Mouse (Mus musculus) thymus, postnatal 25 days (tissue): ENCODE data around the gene Rap1gap.

ENCODE experiments used
- DNase-seq: peaks from one replicate; pipeline ENCODE4 v3.0.0; 2022

Gene Rap1gap

DNA sequence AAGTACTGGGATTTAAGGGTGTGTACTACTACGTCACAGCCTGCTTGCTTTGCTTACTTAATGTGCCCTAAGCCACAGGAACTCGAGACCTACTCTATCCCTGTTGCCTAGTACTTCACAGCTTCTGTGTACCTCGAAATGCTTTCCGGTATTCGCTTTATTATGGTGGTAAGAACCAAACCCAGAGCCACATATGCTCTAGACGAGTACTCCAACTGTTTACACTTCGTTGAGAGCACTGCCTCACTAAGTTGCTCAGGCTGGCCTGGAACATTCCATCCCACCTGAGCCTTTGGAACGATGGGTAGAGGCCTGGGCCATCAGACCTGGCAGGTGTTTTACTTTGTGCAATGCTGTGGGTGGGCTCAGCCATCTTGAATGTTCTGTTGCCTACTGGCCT, 30.8 kb downstream of the Rap1gap start:
- DNase-seq: no peak

DNA sequence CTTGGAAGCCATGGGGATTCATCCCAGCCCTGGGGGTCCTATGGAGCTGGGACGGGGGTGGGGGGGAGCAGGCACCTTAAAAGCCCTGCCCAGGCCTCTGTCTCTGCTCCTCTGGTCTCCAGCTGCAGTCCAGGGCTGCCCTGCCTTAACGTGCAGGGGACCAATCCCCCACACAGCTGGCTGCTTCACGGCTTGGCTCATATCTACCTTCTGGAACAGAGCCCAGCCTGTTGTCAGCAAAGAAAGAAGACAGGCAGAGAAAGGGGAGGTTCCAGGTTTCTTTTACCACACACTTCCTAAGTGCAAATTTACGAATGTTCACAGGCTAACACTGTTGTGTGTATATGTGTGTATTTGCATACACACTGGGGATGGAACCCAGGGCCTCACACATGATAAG, 31.4 kb downstream of the Rap1gap start:
- no peak for DNase-seq

DNA sequence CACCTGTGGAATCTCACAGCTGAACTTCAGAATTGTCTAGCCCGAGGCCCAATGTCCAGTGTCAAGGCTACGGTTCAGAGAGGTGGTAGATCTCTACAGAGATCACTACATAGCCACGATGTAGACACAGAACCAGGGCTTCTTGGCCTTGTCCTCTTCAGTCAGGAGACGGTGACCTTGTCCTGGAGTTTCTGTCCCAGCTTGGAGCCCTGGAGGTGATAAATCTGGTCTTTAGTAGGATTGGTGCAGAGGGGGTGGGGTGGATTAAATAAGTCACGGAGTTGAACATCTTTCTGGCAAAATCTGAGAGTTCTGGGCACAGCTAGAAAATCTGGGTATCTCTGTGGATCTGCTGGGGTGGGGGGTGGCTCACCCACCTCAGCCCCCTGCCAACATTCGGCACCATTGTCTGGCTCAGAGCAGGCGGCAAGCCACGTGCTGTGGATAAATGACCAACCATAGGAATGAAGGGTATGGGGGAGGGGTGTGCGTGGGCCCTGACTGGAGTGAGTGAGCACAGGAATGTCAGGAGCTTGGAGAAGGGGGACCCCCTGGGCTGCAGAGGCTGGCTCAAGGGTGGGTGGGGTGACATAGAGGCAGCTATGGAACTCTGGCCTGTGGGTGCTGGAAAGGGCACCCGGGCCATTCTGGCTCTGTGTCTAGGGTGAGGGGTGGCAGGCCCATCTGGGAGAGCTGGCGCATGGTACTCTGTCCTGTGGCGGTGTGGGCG, 32.8 kb downstream of the Rap1gap start:
- no peak for DNase-seq

DNA sequence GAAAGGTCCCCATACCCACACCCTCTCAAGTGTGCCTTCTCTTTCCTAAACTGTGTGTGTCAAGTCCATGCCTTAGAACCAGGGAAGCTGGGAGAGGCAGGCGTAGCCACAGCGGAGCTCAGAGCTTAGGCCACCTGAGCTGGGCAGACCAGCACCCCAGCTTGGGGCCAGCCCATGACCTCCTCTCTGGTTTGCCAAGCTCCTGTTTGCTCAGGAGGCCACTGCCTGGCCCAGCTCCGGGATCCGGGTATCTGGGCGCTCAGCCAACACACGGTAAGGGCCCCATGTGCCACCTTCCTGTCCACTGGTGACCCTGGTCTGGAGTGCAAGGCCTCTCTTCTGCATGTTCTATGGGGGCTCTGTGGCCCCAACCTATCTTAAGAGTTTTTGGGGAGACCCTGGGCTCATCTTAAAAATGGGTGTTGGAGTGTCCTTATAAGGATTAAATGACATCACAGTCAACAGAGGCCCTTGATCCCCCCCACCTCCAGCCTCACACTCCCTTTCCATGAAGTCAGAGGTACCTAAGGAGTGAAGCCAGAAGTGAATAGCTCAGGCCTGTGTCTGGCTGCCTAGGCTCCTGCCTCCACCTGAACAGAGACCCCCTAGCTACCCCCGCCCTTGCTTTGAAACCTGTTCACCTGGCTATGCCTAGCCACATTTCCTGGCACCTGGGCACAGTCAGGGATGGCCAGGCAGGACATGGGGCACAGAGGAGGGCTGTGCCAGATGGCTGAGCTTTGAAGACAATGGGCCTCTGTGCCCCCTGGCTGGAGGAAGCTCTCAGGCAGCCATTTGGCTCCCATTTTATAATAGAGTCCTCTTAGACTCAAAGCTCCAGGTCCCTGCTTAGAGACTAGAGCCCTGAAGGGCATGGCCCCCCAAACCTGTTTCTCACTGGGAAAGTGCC, 33.8 kb downstream of the Rap1gap start:
- no peak for DNase-seq

DNA sequence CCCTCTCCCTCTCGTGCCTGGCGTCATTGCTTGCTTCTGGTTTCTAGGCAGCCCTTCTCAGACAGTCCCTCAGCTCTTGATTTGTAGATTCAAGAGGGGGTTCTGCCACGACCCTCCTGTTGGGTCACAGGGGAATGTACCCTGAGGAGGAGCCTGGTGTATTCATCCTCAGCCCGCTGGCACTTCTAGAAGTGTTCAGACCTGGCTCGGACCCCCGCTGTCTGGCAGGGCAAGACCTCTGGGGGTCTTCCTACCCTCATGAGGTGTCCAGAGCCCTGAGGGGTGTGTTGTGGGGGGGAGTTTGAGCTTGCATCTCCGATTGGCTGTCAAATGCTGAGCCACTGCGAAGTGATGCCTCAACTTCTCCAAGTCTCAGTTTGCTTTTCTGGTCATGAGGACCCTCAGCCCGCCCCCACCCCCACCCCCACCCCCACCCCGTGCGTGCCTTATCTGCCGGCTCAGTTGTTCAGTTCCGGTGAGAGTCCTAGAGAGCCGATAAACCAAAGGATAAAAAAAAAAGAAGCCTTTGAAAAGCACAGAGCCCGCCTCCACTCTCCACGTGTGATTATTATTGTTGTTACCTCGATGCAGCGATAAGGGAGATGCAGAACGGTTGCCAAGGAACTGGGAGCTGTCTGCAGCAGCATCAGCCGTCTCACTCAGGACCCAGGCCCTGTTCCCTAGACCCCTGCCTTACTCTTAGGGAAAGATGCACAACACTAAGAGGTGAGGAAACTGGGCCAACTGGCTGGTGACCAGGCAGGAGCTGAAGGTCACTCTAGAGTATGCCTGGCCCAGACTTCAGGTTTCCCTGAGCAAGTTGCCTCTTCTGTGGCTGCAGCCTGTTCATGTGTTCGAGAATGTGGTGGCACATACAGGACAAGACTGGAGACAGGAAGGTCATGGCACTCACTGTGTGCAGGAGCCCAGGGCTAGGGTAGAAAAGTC, 35.0 kb downstream of the Rap1gap start:
- no peak for DNase-seq

DNA sequence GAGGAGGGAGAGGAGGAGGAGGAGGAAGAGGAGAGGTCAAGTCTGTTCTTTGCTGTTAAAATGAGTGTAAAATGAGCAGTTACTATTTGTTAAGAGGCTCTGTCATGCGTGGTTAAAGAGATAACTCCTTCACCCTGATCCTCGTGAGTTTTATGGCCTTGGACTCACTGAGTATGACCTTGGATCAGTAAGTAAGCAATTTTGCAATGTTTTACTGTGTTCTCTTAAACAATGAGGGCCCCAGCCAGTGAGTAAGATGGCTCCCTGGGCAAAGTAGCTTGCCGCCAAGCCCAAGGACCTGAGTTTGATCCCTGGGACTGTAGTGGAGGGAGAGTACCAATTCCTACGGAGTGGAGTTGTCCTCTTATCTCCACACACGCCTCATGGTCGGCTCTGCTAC, 36.4 kb downstream of the Rap1gap start:
- DNase-seq: no peak

DNA sequence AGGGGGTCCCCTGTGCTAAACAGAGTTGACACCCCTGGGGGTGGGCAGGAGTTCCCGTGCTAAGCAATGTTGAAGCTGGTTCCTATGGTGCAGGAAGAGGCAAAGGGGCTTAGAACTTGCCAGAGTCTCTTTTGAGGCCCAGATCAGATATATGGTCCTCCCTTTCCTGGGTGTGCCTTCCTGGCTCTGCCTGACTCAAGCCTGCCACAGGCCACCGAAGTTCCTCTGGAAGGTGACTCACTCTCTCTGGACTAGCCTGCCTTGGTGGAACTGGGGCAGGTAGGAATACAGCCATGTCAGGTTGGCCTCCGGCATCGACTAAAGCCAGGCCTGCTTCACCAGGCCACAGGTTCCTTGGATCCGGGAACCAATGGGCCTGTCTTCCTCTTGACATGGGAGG, 38.6 kb downstream of the Rap1gap start:
- no peak for DNase-seq

DNA sequence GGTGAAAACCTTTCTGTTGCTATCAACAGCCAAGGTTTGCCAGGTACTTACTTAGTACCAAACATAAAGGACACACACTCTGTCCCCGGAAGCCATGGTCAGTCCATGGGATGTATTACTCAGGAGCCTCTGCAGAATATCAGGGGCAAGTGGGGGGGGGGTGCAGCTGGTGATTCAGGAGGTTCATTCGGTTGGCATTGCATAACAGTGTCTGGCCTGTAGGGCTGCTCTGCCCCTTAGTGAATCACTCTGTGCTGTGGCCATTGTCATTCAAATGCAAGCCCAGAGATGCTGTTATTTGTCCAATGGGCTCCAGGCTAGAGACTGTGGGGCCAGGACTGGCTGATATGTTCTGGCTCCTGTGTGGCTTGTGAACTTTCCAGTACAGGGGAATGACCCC, 40.0 kb downstream of the Rap1gap start:
- DNase-seq: no peak

DNA sequence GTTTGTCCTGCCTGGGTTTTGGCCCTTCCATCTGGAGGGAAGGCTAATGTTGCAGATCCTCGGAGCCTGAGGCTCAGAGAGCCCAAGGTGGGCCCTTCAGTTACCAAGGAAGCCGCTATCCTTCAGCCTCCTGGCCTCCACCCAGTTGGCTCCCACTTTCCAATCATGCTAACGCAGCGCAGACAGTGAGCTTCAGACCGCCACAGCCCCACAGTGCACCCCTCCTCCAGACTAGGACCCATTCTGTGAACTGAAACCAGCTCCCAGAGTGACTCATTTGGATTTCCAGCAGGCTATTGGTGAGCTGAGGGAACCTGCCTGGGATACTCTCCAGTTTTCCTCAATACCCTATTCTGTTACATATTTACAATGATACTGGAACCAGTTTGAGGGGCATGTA, 40.9 kb downstream of the Rap1gap start:
- DNase-seq: no peak

DNA sequence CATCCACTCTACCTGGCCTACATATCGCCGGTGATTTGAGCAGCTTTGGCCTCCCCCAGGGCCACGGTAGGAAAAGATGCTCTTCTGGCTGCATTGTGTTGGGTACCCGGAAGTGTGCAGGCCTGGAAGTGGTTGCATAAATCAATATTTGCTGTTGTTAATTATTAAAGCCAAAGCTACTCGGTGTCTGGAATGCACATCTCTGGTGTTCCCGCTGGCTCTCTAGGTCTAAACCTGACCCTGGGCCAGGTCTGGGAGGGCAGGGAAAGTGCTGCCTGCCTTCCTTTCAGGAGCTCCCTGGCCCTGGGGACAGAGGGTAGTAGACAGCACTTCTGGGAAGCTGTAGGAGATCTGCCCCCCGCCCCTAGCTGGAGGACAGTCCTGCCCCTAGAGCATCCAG, 42.0 kb downstream of the Rap1gap start:
- DNase-seq: no peak

DNA sequence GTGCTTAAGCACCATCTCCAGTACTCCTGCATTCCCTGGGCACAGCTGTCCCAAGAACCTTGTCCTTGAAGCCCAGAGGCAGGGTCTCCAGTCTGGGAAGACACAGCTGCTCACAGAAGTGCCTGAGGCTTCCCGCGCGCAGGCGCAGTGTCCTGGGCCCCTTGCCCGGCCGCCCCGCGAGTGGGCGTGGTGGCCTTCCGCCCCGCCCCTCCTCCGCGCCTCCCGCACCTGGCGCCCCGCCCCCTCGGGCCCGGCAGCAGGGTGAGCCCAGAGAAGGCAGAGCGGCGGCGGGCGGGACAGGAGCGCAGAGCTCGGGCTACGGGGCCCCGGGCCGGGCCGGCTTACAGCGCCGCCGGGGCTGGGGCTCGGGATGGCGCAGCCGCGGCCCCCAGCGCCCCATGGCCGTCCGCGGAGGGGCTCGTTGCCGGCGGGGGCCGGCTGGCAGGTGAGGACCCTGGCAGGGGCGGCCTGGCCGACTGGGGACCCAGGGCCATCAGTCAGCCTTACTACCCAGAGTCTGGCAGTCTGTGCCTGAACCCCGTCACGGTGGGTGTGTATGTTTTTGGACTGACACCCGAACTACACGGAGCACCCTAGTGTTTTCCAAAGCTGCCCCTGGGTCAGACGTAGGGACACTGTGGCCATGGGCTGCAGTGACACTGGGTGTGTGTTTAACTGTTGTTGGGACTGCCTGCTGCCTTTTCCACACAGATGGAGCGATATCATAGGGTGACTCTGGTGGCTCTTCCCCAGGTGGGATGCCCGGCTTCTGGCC, 42.9 kb downstream of the Rap1gap start:
- peak; percentile 92 for DNase-seq

DNA sequence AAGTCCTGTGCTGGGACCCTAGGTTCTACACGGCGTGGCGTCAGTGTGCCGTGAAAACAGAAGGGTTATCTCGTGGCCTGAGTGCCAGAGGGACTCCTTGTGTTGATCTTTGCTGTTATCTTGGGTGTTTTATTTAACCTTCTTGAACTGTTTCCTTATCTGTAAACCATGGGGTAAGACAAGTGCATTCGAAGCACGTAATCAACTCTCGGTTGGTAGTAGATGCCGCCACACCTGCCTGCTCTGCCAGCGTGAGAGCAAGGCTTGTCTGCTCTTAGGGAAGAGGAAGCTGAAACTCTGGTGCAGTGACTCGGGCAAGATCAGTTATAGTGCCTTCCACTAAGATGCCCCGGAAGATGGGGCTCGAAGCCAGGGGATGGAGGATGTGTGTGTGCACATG, 48.4 kb downstream of the Rap1gap start:
- DNase-seq: no peak

DNA sequence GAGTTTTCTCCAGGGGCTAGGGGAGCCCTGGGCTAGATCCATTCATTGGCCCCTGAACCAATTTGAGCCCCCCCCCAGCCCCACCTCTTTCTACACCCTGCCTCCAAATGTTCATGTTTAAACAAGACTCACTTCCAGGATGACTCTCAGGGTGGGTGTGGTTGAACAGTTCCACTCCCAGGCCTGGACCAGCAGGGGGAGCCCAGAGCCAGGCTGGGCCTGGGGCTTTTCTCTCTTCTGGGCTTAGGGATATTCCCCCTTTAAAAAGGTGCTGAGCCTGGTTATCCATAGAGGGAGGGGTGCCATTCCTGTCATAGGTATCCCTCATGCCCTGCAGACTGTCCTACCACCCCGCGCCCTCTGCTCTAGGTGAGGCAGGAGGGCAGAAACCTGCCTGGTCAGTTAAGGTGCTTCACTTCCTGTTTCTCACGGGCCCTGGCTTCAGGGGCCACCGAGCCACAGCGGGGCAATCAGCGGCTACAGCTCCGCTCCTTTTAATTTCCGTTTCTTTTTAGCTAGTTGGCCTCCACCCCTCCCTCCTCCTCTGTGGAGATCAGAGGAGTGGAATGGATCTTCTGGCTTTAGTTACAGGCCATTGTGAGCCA, 49.6 kb downstream of the Rap1gap start:
- DNase-seq: no peak

DNA sequence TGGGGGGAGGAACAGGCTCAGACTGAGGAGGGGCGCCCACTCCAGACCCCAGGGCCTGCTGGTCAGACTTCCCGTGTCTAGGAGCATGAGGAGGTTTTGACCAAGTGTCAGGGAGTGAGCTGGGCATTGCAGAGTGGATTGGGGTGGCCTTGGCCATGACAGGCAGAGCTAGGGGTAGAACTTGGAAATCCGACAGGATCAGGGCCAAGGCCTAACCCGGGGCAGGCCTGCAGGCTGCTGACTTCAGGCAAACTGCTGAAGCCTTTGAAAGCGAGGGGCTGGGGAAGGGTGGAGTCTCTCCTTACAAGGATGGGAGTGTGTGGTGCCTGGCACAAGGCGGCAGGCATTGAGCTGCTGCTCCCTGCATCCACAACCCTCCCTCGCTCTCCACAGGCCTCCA, 52.5 kb downstream of the Rap1gap start:
- no peak for DNase-seq

DNA sequence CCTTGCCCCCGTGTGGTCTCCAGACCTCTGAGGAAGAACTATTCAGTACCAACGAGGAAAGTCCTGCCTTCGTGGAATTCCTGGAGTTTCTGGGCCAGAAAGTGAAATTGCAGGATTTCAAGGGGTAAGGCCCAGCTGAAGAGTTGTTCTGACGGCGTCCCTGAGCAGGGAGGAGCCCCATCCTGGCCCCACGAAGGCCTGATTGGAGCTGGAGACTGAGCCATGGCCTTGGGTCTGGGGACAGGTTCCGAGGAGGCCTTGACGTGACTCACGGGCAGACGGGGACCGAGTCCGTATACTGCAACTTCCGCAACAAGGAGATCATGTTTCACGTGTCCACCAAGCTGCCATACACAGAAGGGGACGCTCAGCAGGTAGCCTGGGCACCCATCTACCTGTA, 53.1 kb downstream of the Rap1gap start:
- DNase-seq: no peak

DNA sequence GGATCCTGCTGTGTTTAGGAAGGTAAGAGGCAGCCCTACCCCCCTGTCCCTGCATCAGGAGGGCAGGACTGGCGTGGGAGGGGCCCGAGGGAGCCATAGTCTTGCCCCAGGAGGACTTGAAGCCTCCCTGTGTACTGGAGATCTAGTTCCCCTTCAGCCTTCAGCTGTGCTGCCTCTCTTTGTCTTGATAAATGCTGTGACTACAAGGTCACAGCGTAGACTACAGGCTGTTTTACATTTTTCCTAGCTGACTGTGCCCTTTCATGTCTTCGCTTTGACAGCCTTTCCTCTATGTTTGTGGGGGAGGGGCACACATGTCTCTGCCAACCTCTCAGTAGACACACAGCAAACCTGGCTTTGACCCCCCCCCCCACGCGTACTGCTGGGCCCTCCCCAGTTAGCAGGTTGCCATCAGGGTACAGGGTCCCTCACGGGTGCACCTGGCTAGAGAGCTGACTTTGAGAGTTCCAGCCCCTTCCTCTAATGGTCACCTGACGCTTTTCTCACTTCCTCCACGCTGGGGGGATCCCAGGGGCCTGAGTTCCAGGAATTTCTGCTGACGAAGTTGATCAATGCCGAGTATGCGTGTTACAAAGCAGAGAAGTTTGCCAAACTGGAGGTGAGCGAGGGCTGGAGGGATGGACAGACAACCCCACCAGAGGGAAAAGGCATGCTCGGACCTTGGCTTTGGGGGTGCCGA, 55.0 kb downstream of the Rap1gap start:
- DNase-seq: no peak

DNA sequence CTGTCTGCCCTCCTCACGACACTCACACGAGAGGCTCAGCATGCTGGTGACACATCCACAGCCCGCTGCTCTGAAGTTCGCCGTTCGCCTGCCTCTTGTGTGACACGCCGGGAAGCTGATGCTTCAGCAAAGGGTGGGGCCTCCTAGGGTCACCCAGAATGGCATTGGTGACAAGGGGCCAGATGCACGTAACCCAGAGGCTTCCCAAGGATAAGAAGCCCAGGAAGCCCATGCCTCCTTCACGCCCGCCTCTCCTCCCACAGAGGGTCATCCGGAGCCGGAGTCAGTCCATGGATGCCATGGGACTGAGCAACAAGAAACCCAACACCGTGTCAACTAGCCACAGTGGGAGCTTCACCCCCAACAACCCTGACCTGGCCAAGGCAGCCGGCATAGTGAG, 57.0 kb downstream of the Rap1gap start:
- DNase-seq: no peak

DNA sequence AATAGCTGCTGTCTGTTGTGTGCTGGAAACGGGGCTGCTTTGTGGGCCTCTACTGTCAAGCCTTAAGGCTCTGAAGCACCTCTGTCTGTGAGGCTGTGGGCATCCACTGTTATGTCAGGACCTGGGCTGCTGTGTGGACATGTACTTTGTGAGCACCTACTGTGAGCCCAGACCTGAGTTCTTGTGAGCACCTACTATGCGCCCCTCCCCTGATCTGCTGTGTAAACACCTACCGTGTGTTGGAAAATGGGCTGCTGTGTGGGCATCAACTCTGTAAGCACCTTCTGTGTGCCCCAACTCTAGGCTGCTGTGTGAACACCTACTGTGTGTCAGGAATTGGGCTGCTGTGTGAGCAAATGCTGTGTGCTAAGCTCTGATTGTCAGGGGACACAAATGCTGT, 57.7 kb downstream of the Rap1gap start:
- DNase-seq: no peak

DNA sequence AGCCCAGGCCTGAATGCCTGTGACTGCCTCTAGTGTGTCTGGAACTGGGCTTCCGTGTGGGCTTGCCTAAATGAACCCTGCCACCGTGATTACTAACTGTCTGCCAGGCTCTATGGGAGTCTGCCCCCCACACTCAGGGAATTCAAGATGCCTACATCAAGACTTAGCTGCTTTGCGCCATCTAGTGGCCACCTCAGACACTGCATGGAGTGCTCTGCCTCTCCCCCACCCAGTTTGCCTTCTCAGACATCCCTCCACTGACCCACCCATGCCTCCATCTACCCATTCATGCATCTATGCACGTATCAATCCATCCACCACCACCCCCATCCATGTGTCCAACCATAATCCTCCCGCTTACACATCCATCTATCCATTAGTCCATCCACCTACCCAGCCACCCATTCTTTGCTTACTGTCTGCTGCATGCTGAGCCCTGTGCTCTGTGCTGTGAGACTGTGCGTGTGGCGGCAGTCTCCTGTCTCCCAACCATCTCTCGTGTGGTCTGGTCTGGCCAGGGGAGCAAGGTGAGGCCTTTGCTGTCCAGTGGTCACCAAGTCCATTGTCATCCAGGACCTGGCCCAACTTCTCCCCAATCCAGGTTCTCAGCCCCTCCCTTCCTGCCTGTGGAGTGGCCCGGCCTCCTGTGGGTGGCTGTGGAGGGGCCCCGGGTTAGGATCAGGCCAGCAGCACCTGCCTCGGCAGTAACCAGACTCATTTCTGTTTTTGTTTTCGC, 58.3 kb downstream of the Rap1gap start:
- DNase-seq: peak; percentile 66

DNA sequence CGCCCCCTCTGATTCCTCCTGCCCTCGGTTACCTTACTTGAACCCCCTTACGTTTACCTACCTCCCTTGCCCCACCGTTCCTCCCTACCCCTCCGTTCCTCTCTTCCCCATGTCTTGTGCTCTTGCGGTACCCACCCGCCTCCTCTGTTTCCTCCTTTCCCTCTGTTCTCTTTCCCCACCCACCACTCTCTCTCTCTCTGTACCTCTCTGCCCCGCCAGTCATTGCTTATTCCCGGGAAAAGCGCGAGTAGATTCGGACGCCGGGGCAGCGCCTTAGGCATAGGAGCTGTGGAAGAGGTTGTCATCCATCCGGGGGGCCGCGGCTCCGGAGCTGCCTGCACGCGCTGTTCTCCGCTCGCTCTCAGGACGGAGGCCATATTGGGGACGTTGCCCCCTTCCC, 59.0 kb downstream of the Rap1gap start:
- DNase-seq: no peak

DNA sequence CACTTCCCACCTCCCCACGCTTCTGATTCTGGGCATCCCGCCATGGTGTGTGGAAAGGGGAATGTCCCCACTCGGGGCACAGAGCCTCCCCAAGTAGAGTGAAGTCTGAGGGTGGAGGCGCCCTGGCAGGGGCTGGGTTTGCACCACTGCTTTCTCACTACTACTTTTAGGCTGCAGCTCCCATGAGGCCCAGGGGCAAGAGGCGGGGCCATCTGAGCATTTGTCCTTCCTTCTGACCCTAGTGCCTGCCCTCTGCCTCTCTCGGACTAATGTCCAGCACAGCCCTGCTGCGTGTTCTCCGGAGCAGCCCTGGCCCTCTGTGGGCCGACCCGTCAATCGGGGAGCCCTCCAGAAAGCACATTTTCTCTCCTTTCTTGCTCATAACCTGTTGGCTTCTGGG, 59.7 kb downstream of the Rap1gap start:
- DNase-seq: no peak
